Mouse (Mus musculus): ENCODE results near the gene Cyren. TPM values are rescaled to one million over a fixed set of nuclear protein-coding genes. Genes with fewer than 3 reads are reported as not detected.

Cyren gene
- polyA plus RNA-seq, 1 experiment from 2014 or later: 11.0 TPM

DNA sequence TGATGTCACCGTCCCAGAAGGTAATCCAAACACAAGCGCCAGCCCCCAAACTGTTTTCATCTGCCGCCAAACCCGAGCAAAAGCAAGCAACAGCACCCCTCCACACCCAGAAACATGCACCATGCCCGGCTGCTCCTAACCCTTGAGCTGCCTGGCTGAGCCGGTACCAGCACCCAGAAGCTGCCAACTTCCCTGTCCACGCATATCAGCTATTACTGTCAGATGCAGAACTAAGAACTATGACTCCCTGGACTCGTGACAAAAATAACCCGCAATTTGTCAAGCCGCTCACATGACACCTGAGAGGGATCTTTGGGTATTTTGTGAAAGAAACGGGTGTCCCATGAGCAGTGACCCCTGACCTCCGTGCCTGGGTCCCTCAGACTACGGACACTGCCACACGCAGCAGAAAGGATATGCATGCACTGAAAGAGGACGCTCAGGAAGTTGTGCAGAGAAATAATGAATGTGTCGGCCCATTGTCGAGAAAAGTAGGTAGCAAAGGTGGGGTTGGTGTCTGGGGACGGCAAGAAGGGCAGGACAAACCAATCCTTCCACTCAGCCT is 29.9 kb upstream of the Cyren start:
- WGBS: 85% methylated on average over 18 of the region's 18 CpGs
- H3K4me2 ChIP-seq (replicated peaks): no peak overlapping the region
- no peak overlapping the region for H3K27ac ChIP-seq
- H3K4me3 ChIP-seq (replicated peaks): no peak overlapping the region
- H3K9me3 ChIP-seq: no peaks in the 10 kb centered on the region
- 0 out of 2 replicates have a peak, but pooled peaks cover 6% of the 10 kb centered on the region for H3K4me1 ChIP-seq (replicated peaks)
- ATAC-seq: no peak
- H3K9ac ChIP-seq: no peak overlapping the region
- no peaks in the 10 kb centered on the region for H3K27me3 ChIP-seq (replicated peaks)
- H3K36me3 ChIP-seq: peaks cover 4% of the 10 kb centered on the region; the same call in 1 of the 2 replicates

- no peak overlapping the region for H3K27ac ChIP-seq
- 81% methylated on average over 2 of the region's 2 CpGs for WGBS
Observed at GRCm38 (mm10) chr6:34907121-34907614, 29.3 kb upstream of the Cyren start.

GRCm38 (mm10) chr6:34906661-34907060 is 28.8 kb upstream of the Cyren start:
- Histone ChIP-seq H3K27me3 (replicated peaks) (no peaks in the 10 kb centered on the region), H3K4me3 (replicated peaks) (no peak overlapping the region), H3K27ac (no peak overlapping the region), H3K9me3 (no peaks in the 10 kb centered on the region), H3K4me1 (replicated peaks) (0 out of 2 replicates have a peak, but pooled peaks cover 7% of the 10 kb centered on the region), H3K4me2 (replicated peaks) (no peak overlapping the region), H3K9ac (no peak overlapping the region), H3K36me3 (peaks cover 4% of the 10 kb centered on the region; the same call in 1 of the 2 replicates)
- ATAC-seq: no peak
- 91% methylated on average over 4 of the region's 4 CpGs for WGBS

More at GRCm38 (mm10) chr6:34907121-34907614, 29.3 kb upstream of the Cyren start:
- no peak overlapping the region for H3K4me3 ChIP-seq (replicated peaks)
- no peaks in the 10 kb centered on the region for H3K27me3 ChIP-seq (replicated peaks)
- H3K9me3 ChIP-seq: no peaks in the 10 kb centered on the region
- no peak overlapping the region for H3K9ac ChIP-seq
- ATAC-seq: no peak
- no peak overlapping the region for H3K4me2 ChIP-seq (replicated peaks)
- H3K36me3 ChIP-seq: peaks cover 4% of the 10 kb centered on the region; the same call in 1 of the 2 replicates
- 0 out of 2 replicates have a peak, but pooled peaks cover 6% of the 10 kb centered on the region for H3K4me1 ChIP-seq (replicated peaks)

GRCm38 (mm10) chr6:34906125-34906524 is 28.3 kb upstream of the Cyren start:
- ATAC-seq: no peak

DNA sequence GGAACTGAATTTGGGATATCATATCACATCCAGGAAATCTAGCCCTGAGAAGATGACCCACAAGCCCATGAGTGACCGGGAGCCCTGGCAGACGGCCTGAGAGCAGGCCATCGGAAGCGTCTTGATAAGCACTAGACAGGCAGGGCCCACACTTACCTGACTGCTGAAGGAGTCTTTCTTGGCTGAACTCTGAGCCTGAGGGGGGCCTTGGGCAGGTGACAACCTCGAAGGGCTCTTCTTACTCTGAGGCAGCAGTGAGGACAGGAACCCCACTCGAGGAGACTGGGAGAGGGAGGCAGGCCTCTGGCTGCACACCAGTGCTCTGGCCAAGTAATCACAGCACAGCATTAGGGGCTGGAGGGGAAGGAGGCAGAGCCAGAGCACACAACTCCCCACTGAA is 26.5 kb upstream of the Cyren start:
- WGBS: 84% methylated on average over 6 of the region's 6 CpGs
- H3K27me3 ChIP-seq (replicated peaks): no peaks in the 10 kb centered on the region
- no peak overlapping the region for H3K4me2 ChIP-seq (replicated peaks)
- no peak overlapping the region for H3K9ac ChIP-seq
- peaks cover 7% of the 10 kb centered on the region; the same call in 1 of the 2 replicates for H3K36me3 ChIP-seq
- H3K9me3 ChIP-seq: no peaks in the 10 kb centered on the region
- no peak overlapping the region for H3K27ac ChIP-seq
- 0 out of 2 replicates have a peak, but pooled peaks cover 2% of the 10 kb centered on the region for H3K4me1 ChIP-seq (replicated peaks)
- ATAC-seq: no peak
- H3K4me3 ChIP-seq (replicated peaks): no peak overlapping the region

More at GRCm38 (mm10) chr6:34906125-34906524, 28.3 kb upstream of the Cyren start:
- Histone ChIP-seq H3K9ac (no peak overlapping the region), H3K9me3 (no peaks in the 10 kb centered on the region), H3K27me3 (replicated peaks) (no peaks in the 10 kb centered on the region), H3K36me3 (peaks cover 4% of the 10 kb centered on the region; the same call in 1 of the 2 replicates), H3K4me2 (replicated peaks) (no peak overlapping the region), H3K27ac (no peak overlapping the region), H3K4me3 (replicated peaks) (no peak overlapping the region), H3K4me1 (replicated peaks) (0 out of 2 replicates have a peak, but pooled peaks cover 7% of the 10 kb centered on the region)
- 81% methylated on average over 2 of the region's 2 CpGs for WGBS

DNA sequence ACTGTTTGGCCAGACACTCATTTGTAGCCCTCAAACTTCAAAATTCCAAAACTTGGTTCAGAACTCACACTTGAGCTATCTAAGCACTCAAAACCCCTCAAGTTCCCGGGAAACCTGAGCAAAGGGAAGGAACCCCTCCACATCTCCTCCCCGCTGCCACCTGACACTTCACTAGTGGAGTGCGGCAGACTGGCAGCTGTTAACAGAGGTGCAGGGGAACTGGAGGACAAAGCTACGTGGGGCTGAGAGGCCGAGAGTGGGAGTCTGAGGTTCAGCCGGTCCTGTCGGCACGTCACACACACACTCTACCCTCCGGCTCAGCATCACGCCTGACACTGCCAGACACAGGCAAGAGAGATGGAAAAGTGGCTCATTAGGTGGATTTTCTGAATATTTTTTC is 26.0 kb upstream of the Cyren start:
- Histone ChIP-seq H3K9ac (no peak overlapping the region), H3K4me3 (replicated peaks) (no peak overlapping the region), H3K4me2 (replicated peaks) (no peak overlapping the region), H3K4me1 (replicated peaks) (0 out of 2 replicates have a peak, but pooled peaks cover 2% of the 10 kb centered on the region), H3K27ac (no peak overlapping the region), H3K36me3 (peaks cover 7% of the 10 kb centered on the region; the same call in 1 of the 2 replicates), H3K9me3 (no peaks in the 10 kb centered on the region), H3K27me3 (replicated peaks) (no peaks in the 10 kb centered on the region)
- no peak for ATAC-seq
- WGBS: 84% methylated on average over 10 of the region's 10 CpGs

DNA sequence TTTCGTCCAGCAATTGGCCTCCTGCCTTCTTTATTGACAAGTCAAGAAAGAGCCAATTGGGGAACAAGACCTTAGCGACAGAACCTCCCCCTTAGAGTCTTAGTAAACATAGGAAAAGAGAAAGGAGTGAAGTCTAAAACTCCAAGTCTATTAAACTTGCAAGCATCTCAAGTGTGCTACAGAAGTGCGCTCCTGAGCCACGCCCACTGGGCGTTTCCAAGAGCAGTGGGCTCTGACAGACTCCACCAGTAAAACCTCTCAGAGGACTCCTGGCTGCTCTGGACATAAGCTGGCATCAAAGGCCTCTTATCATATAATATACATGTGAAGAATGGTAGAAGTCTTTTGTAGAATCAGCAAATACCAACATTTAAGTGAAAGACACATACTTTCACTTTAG is 25.6 kb upstream of the Cyren start:
- no peak overlapping the region for H3K4me3 ChIP-seq (replicated peaks)
- 72% methylated on average over 5 of the region's 5 CpGs for WGBS
- peaks cover 7% of the 10 kb centered on the region; the same call in 1 of the 2 replicates for H3K36me3 ChIP-seq
- no peaks in the 10 kb centered on the region for H3K27me3 ChIP-seq (replicated peaks)
- no peak overlapping the region for H3K4me2 ChIP-seq (replicated peaks)
- no peak overlapping the region for H3K27ac ChIP-seq
- no peak for ATAC-seq
- H3K9ac ChIP-seq: no peak overlapping the region
- 0 out of 2 replicates have a peak, but pooled peaks cover 2% of the 10 kb centered on the region for H3K4me1 ChIP-seq (replicated peaks)
- H3K9me3 ChIP-seq: no peaks in the 10 kb centered on the region

DNA sequence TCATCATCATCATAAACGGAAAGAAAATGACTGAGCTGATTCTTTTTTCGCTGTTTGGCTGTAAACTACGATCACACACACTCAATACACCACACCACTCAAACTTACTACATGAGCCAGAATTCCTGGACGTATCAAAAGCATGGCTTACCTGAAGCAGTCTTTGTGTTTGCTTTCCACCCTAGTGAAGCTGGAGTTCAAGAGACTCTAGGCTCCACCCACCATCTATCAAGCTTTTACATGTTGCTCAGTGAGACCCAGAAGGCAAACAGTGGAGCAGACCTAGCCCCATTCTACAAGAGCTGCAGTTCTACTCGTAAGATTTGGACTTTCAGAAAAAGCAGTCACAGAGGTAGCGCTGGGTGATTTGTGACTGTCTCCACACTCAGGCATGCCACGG is 24.7 kb upstream of the Cyren start:
- no peak for ATAC-seq
- H3K9ac ChIP-seq: no peak overlapping the region
- H3K36me3 ChIP-seq: peaks cover 7% of the 10 kb centered on the region; the same call in 1 of the 2 replicates
- no peak overlapping the region for H3K4me2 ChIP-seq (replicated peaks)
- H3K9me3 ChIP-seq: no peaks in the 10 kb centered on the region
- H3K4me1 ChIP-seq (replicated peaks): 0 out of 2 replicates have a peak, but pooled peaks cover 2% of the 10 kb centered on the region
- no peaks in the 10 kb centered on the region for H3K27me3 ChIP-seq (replicated peaks)
- H3K4me3 ChIP-seq (replicated peaks): no peak overlapping the region
- WGBS: 76% methylated on average over 7 of the region's 7 CpGs
- H3K27ac ChIP-seq: no peak overlapping the region

- 0 out of 2 replicates have a peak, but pooled peaks have one; percentile 31 for ATAC-seq
- Histone ChIP-seq H3K9ac (no peak overlapping the region), H3K4me2 (replicated peaks) (no peak overlapping the region), H3K36me3 (peaks cover 7% of the 10 kb centered on the region; the same call in 1 of the 2 replicates), H3K4me1 (replicated peaks) (0 out of 2 replicates have a peak, but pooled peaks cover 2% of the 10 kb centered on the region), H3K27ac (no peak overlapping the region), H3K4me3 (replicated peaks) (no peak overlapping the region), H3K27me3 (replicated peaks) (no peaks in the 10 kb centered on the region), H3K9me3 (no peaks in the 10 kb centered on the region)
- 56% methylated on average over 9 of the region's 9 CpGs for WGBS
Observed at GRCm38 (mm10) chr6:34901911-34902444, 24.1 kb upstream of the Cyren start.

- H3K9ac ChIP-seq: no peak overlapping the region
- no peaks in the 10 kb centered on the region for H3K9me3 ChIP-seq
- H3K4me2 ChIP-seq (replicated peaks): no peak overlapping the region
- no peak for ATAC-seq
- 0 out of 2 replicates have a peak, but pooled peaks cover 2% of the 10 kb centered on the region for H3K4me1 ChIP-seq (replicated peaks)
- no peaks in the 10 kb centered on the region for H3K27me3 ChIP-seq (replicated peaks)
- no peak overlapping the region for H3K4me3 ChIP-seq (replicated peaks)
- H3K36me3 ChIP-seq: peaks cover 7% of the 10 kb centered on the region
- WGBS: 76% methylated on average over 2 of the region's 2 CpGs
- no peak overlapping the region for H3K27ac ChIP-seq
Observed at GRCm38 (mm10) chr6:34900990-34901389, 23.1 kb upstream of the Cyren start.

DNA sequence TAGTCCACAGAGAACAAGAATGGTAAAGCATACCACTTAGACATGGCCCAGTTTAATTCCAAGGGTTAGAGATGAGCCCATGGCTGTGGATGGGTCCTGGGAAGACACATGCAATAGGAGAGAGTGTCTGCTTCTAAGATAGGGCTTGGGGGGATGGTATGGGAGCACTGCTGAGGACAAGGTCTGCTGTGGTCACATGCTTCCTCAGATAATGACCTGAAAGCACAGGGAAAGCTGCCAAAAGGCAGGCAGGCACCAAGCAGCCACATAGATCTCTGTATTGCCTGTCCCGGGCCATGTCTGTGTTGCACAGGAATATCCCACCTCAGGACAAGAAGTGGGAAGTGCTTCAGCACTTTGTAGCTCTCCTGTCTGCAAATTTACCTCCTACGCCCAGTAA is 21.3 kb upstream of the Cyren start:
- H3K4me3 ChIP-seq (replicated peaks): no peak overlapping the region
- 0 out of 2 replicates have a peak, but pooled peaks have one; percentile 28 for ATAC-seq
- H3K9ac ChIP-seq: no peak overlapping the region
- no peak overlapping the region for H3K4me2 ChIP-seq (replicated peaks)
- 0 out of 2 replicates have a peak, but pooled peaks cover 2% of the 10 kb centered on the region for H3K4me1 ChIP-seq (replicated peaks)
- H3K27ac ChIP-seq: no peak overlapping the region
- 75% methylated on average over 2 of the region's 2 CpGs for WGBS
- peaks cover 3% of the 10 kb centered on the region; the same call in 1 of the 2 replicates for H3K36me3 ChIP-seq
- H3K27me3 ChIP-seq (replicated peaks): no peaks in the 10 kb centered on the region
- no peaks in the 10 kb centered on the region for H3K9me3 ChIP-seq

- no peak overlapping the region for H3K4me3 ChIP-seq (replicated peaks)
- no peak overlapping the region for H3K4me2 ChIP-seq (replicated peaks)
- no peaks in the 10 kb centered on the region for H3K9me3 ChIP-seq
- H3K27ac ChIP-seq: no peak overlapping the region
- H3K9ac ChIP-seq: no peak overlapping the region
- no peaks in the 10 kb centered on the region for H3K4me1 ChIP-seq (replicated peaks)
- no peaks in the 10 kb centered on the region for H3K27me3 ChIP-seq (replicated peaks)
- peaks cover 6% of the 10 kb centered on the region; the same call in 1 of the 2 replicates for H3K36me3 ChIP-seq
- no peak for ATAC-seq
- WGBS: 58% methylated on average over 16 of the region's 16 CpGs
Observed at GRCm38 (mm10) chr6:34896168-34896780, 18.4 kb upstream of the Cyren start.
